Comparison of ENCODE assay signal across 10 mouse cellular contexts in the genomic region with DNA sequence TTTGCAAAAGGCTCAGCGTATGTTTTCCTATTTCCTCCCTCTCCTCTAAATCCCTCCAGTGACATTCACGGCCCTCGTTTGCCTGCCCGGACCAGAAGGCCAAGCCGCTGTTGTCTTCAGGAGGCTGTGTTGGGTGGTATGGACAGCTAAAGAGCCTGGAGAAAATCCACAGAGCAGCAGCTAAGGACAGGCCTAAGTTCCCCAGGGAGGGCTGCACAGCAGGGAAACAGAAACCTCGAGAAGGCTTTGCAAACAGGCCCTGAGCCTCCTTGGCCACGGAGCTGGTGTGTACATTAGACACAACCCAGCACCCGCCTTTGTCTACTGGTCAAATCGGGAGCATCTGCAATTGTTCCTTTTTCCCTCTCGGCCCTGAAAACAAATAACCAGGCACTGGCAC. TPM values are rescaled to one million over a fixed set of nuclear protein-coding genes. Genes with fewer than 3 reads are reported as not detected.
DNase-seq lines count a peak whose midpoint lies in the region; ATAC-seq and TF ChIP-seq lines count a peak whose summit lies in the region.
"Had no signal": no experiment of that assay in that cellular context is flagged by ENCODE, and none has a peak within 500 bp of the region (broad histone marks: within the 10 kb centered on the region; RNA-seq: fewer than 3 reads in every experiment).

No protein-coding gene starts in this region.

- peak overlapping the region; percentile 4 for H3K4me3 ChIP-seq in lung, adult 2 months (replicated peaks; ENCODE audit: extremely low read depth, low read depth, low read length)
- H3K4me3 ChIP-seq in embryonic facial prominence, embryonic 15.5 days (replicated peaks): peak overlapping the region; percentile 48
- H3K4me3 ChIP-seq in intestine, postnatal 0 days (ENCODE audit: low read depth, low read length): peak overlapping the region; percentile 46
- H3K4me3 ChIP-seq in neural tube, embryonic 15.5 days (replicated peaks): peak overlapping the region; percentile 39

- H3K9ac ChIP-seq in embryonic facial prominence, embryonic 15.5 days: peak overlapping the region; percentile 9; the same call in 1 of the 2 replicates
- no peak overlapping the region for H3K9ac ChIP-seq in intestine, postnatal 0 days (ENCODE audit: low read depth, low read length)
- H3K9ac ChIP-seq in neural tube, embryonic 15.5 days (replicated peaks): no peak overlapping the region

- WGBS in lung, adult 2 months: 53% methylated on average over 10 of the region's 10 CpGs
- 23% methylated on average over 10 of the region's 10 CpGs for WGBS in embryonic facial prominence, embryonic 15.5 days
- 36% methylated on average over 10 of the region's 10 CpGs for WGBS in intestine, postnatal 0 days
- 5% methylated on average over 10 of the region's 10 CpGs for WGBS in neural tube, embryonic 15.5 days

- no peaks in the 10 kb centered on the region for H3K9me3 ChIP-seq in embryonic facial prominence, embryonic 15.5 days (replicated peaks)
- no peaks in the 10 kb centered on the region for H3K9me3 ChIP-seq in intestine, postnatal 0 days (ENCODE audit: control insufficient read depth)
- no peaks in the 10 kb centered on the region for H3K9me3 ChIP-seq in neural tube, embryonic 15.5 days (replicated peaks)

- no peak for DNase-seq in lung, adult 2 months
- DNase-seq in lung, postnatal 36 days: no peak
- DNase-seq in cerebellum, adult 11-12 months: no peak
- DNase-seq in adrenal gland, adult 18-20 months (ENCODE audit: low spot score in 2 of 2): no peak
- DNase-seq: cerebellum, adult 11 months; gastrocnemius, postnatal 10 days had no signal

- TF ChIP-seq POLR2A in lung, adult 2 months (IDR thresholded peaks at IDR 0.05; ENCODE audit: borderline replicate concordance, extremely low read depth, low read depth, low read length): no peak

- no peak overlapping the region for H3K27ac ChIP-seq in embryonic facial prominence, embryonic 15.5 days (replicated peaks)
- H3K27ac ChIP-seq in intestine, postnatal 0 days (ENCODE audit: low read depth, low read length): no peak overlapping the region
- no peak overlapping the region for H3K27ac ChIP-seq in neural tube, embryonic 15.5 days (replicated peaks)

- H3K27me3 ChIP-seq in embryonic facial prominence, embryonic 15.5 days: peaks cover 97% of the 10 kb centered on the region
- H3K27me3 ChIP-seq in intestine, postnatal 0 days (replicated peaks; ENCODE audit: control insufficient read depth, insufficient read depth, low read length): peaks cover 100% of the 10 kb centered on the region
- peaks cover 96% of the 10 kb centered on the region for H3K27me3 ChIP-seq in neural tube, embryonic 15.5 days (replicated peaks)

- H3K4me1 ChIP-seq in lung, adult 2 months (ENCODE audit: control insufficient read depth, insufficient read depth, low read length): peaks cover 3% of the 10 kb centered on the region
- H3K4me1 ChIP-seq in embryonic facial prominence, embryonic 15.5 days: peaks cover 53% of the 10 kb centered on the region
- peaks cover 4% of the 10 kb centered on the region; the same call in 1 of the 2 replicates for H3K4me1 ChIP-seq in intestine, postnatal 0 days (replicated peaks; ENCODE audit: control insufficient read depth, insufficient read depth, low read length)
- H3K4me1 ChIP-seq in neural tube, embryonic 15.5 days: peaks cover 58% of the 10 kb centered on the region

- TF ChIP-seq CTCF in lung, adult 2 months (IDR thresholded peaks at IDR 0.05; ENCODE audit: insufficient read depth, low read length): no peak
- no peak for TF ChIP-seq CTCF in intestine, postnatal 0 days (IDR thresholded peaks at IDR 0.05; ENCODE audit: low read depth)

- H3K36me3 ChIP-seq in embryonic facial prominence, embryonic 15.5 days: no peaks in the 10 kb centered on the region
- H3K36me3 ChIP-seq in intestine, postnatal 0 days (ENCODE audit: control insufficient read depth, insufficient read depth): no peaks in the 10 kb centered on the region
- no peaks in the 10 kb centered on the region for H3K36me3 ChIP-seq in neural tube, embryonic 15.5 days

- no peak for ATAC-seq in embryonic facial prominence, embryonic 15.5 days (ENCODE audit: insufficient number of reproducible peaks, low FRiP score, low TSS enrichment, low read depth)
- ATAC-seq in intestine, postnatal 0 days: no peak
- no peak for ATAC-seq in neural tube, embryonic 15.5 days (ENCODE audit: low FRiP score)
- no peak for ATAC-seq in cerebellum, adult (ENCODE audit: insufficient number of reproducible peaks, low FRiP score, low TSS enrichment)

- peak overlapping the region; percentile 75 for H3K4me2 ChIP-seq in embryonic facial prominence, embryonic 15.5 days (replicated peaks)
- peak overlapping the region; percentile 77; the same call in 1 of the 2 replicates for H3K4me2 ChIP-seq in intestine, postnatal 0 days (replicated peaks; ENCODE audit: low read depth)
- peak overlapping the region; percentile 62; the same call in 1 of the 2 replicates for H3K4me2 ChIP-seq in neural tube, embryonic 15.5 days

RNA-seq across cellular contexts. Expression of a gene that starts 4.8 kb away (rescaled TPM):
- 32.5 and 38.4 TPM in 2 replicates for polyA plus RNA-seq in lung, adult 2 months (2012; rRNA removed)
- polyA plus RNA-seq in embryonic facial prominence, embryonic 15.5 days (2015; fragmentation: Nextera tagmentation; extraction: Ambion mirVana): 24.0 and 24.3 TPM in 2 replicates
- polyA plus RNA-seq in intestine, postnatal 0 days (2015; fragmentation: Nextera tagmentation; extraction: Ambion mirVana): 0.93 and 1.0 TPM in 2 replicates
- polyA plus RNA-seq in neural tube, embryonic 15.5 days (2015; fragmentation: Nextera tagmentation; extraction: Ambion mirVana): 1.2 and 1.9 TPM in 2 replicates
- under 1 TPM in 1 of 2 experiments, not detected in 1; 0.22 TPM for total RNA-seq in adrenal gland, adult 18-20 months (2021)

RNA-seq across cellular contexts. Expression of a gene that starts 36.5 kb away (rescaled TPM):
- polyA plus RNA-seq in lung, adult 2 months (2012; rRNA removed): 9.7 and 15.5 TPM in 2 replicates
- polyA plus RNA-seq in embryonic facial prominence, embryonic 15.5 days (2015; fragmentation: Nextera tagmentation; extraction: Ambion mirVana): 2.6 and 2.8 TPM in 2 replicates
- 1.6 and 2.4 TPM in 2 replicates for polyA plus RNA-seq in intestine, postnatal 0 days (2015; fragmentation: Nextera tagmentation; extraction: Ambion mirVana)
- 10.1 and 11.5 TPM in 2 replicates for polyA plus RNA-seq in neural tube, embryonic 15.5 days (2015; fragmentation: Nextera tagmentation; extraction: Ambion mirVana)
- not detected for total RNA-seq in adrenal gland, adult 18-20 months (2021)
- total RNA-seq: gastrocnemius, postnatal 10 days had no signal

RNA-seq across cellular contexts. Expression of a gene that starts 40.6 kb away (rescaled TPM):
- polyA plus RNA-seq in lung, adult 2 months (2012; rRNA removed): 3.6 and 9.4 TPM in 2 replicates
- polyA plus RNA-seq in embryonic facial prominence, embryonic 15.5 days (2015; fragmentation: Nextera tagmentation; extraction: Ambion mirVana): 7.2 and 7.8 TPM in 2 replicates
- polyA plus RNA-seq in intestine, postnatal 0 days (2015; fragmentation: Nextera tagmentation; extraction: Ambion mirVana): 0.34 and 1.4 TPM in 2 replicates
- polyA plus RNA-seq in neural tube, embryonic 15.5 days (2015; fragmentation: Nextera tagmentation; extraction: Ambion mirVana): 14.0 and 21.3 TPM in 2 replicates
- total RNA-seq in adrenal gland, adult 18-20 months (2021): 1 to 10 TPM; 1.4 to 5.1 TPM

RNA-seq across cellular contexts. Expression of a gene that starts 44.1 kb away (rescaled TPM):
- 9.0 and 22.0 TPM in 2 replicates for polyA plus RNA-seq in lung, adult 2 months (2012; rRNA removed)
- polyA plus RNA-seq in embryonic facial prominence, embryonic 15.5 days (2015; fragmentation: Nextera tagmentation; extraction: Ambion mirVana): 51.1 and 64.8 TPM in 2 replicates
- polyA plus RNA-seq in intestine, postnatal 0 days (2015; fragmentation: Nextera tagmentation; extraction: Ambion mirVana): 24.7 and 25.4 TPM in 2 replicates
- 185 and 216 TPM in 2 replicates for polyA plus RNA-seq in neural tube, embryonic 15.5 days (2015; fragmentation: Nextera tagmentation; extraction: Ambion mirVana)
- total RNA-seq in adrenal gland, adult 18-20 months (2021): 10 to 100 TPM in 1 of 2 experiments, 1 to 10 TPM in 1; 7.9 to 10.7 TPM
